Mouse (Mus musculus) hindlimb bud, embryonic 11.5 days (tissue): ENCODE measurements around the gene Olfr23.
"Not testable (repeated sequence)": the region's sequence is repeated elsewhere in the genome, so short reads cannot be mapped to it uniquely, and the experiment has no call there.

ENCODE experiments used
- DNase-seq: peaks from one replicate; pipeline ENCODE4 v3.0.0-alpha.2; 2012; ENCODE audit warnings: low read depth, low spot score; ENCODE audit errors: extremely low spot score

The Olfr23 gene

DNA sequence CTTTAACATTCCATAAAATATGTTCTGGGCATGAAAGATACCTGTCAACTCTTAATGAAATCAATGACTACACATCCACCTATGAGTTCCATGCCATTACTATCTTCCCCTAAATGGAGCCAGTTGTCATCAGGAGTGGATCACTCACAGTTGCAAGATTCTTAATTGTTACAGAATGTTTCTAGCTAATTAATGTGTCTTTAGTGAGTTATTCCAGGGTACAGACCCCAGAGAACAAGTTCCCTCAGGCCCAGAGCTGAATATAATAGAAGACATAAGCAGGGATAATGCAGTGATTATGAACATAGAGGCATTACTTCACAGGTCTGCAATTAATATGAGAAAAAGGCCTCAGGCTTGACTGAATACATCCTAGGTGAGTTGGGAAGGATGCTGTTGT is at the start of gene Olfr23:
Gene Olfr23, plus strand, starts transcription at position 301 of the 400 bp plus-strand sequence.
- DNase-seq, result no peak

DNA sequence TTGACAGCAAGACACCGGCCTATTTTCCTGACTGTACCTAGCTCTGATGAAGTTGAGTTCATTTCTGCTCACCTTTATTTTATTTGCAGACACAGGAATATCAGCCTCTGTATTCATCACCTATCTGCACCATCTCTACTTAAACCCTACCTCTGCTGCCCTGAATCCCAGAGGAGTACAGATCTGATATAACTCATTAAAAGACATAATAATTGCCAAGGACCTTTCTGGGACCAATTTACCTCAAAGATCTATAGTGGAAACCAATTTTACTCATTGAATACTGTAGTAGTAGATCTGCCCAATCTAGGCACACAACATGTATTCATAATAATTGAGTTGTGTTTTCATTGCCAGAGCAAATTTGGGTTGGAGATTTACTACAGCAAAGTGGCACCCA is 45.8 kb upstream of the Olfr23 start, which contains the start of gene Olfr394:
Gene Olfr394, minus strand, starts transcription at position 101 of the 400 bp plus-strand sequence.
- DNase-seq, result no peak

DNA sequence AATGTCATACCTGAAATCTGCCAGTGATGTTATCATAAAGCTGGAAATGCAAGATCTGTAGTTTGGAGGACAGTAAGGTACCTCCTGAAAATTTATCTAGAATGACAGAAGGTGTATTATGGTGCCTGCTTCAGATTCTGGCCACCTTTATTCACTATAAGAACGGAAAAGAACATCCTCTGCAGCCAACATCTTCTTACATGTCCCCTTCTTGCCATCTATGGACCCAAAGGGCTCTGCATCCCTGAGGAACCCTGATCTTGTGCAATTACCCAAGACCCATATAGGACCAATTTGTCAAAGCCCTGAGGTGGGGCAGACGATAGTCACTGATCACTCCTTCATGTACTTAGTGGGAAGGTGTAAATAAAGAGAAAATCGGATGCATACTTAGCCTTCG is 27.3 kb upstream of the Olfr23 start, which contains the start of gene Olfr395:
Gene Olfr395, minus strand, starts transcription at position 101 of the 400 bp plus-strand sequence.
- DNase-seq, result not testable (repeated sequence)

DNA sequence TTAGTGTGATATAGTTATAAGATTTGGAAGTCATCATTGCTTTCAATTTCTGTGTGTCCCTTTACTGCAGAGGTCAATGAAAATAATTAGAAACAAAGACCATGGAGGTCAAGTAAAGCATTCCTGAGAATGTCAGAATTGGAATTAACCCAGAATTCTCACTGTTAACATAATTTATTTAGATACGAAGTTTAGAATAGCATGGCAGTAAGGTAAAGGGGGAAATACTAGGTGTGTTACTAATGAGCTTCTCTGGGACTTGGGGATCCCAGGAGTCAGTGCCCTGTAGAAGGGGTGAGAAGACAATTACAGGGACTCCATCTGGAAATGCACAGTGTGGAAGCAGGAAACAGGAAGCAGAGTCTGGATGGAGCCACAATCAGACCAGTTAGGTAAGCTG is 24.0 kb downstream of the Olfr23 start, which contains the start of gene Olfr397:
Gene Olfr397, plus strand, starts transcription at position 301 of the 400 bp plus-strand sequence.
- no peak for DNase-seq

DNA sequence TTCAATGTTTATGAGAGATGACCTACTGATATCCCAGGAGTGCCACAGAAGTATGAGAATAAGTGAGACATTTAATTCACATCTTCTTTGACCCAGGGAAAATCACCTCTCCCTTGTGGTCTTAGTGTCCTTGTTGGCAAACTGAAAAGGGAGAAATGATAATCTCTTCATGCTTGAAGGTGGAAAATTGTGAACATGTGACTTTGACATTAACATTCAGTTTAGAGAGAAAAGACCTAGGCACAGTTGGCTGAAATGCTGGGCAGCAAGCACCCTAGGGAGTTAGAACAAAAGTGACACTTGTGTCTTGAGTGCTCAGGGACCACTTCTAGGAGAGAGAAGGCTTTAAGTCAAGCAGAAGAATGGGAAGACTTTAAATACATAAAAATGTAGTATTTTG is 53.8 kb downstream of the Olfr23 start, which contains the start of gene Olfr398:
Gene Olfr398, minus strand, starts transcription at position 101 of the 400 bp plus-strand sequence.
- DNase-seq, result no peak
